Mouse (Mus musculus) intestine, embryonic 16.5 days (tissue): Measurements from ENCODE around the gene Atp2b1. TPM values are rescaled to one million over a fixed set of nuclear protein-coding genes. Genes with fewer than 3 reads are reported as not detected.

Source experiments
- ATAC-seq: fragments of 200-750 bp; cut with Nextera tagmentation; 2 replicates; pipeline ENCODE4 v1.8.0; 2017; ENCODE audit warnings: moderate TSS enrichment, moderate library complexity
- H3K27ac ChIP-seq: fragments of 300-500 bp; sonication (generic); 2 replicates; pipeline ENCODE4 v1.5.1; 2014; ENCODE audit warnings: mild to moderate bottlenecking, low read length
- H3K27me3 ChIP-seq: fragments of 300-500 bp; sonication (generic); replicated peaks from 2 replicates; pipeline ENCODE4 v1.6.1; 2014; ENCODE audit warnings: low read length, control low read depth, mixed read lengths; ENCODE audit not compliant: control insufficient read depth, insufficient read depth
- H3K36me3 ChIP-seq: fragments of 300-500 bp; sonication (generic); 2 replicates; pipeline ENCODE4 v1.6.1; 2014; ENCODE audit warnings: low read length, control low read depth; ENCODE audit not compliant: control insufficient read depth, insufficient read depth
- H3K4me1 ChIP-seq: fragments of 300-500 bp; sonication (generic); 2 replicates; pipeline ENCODE4 v1.6.1; 2014; ENCODE audit warnings: low read length, control low read depth, mixed read lengths; ENCODE audit not compliant: control insufficient read depth, insufficient read depth
- H3K4me2 ChIP-seq: fragments of 300-500 bp; sonication (generic); 2 replicates; pipeline ENCODE4 v1.6.1; 2014; ENCODE audit warnings: low read depth, low read length, control low read depth
- H3K4me3 ChIP-seq: fragments of 300-500 bp; sonication (generic); 2 replicates; pipeline ENCODE4 v1.5.1; 2014; ENCODE audit warnings: mild to moderate bottlenecking, low read length
- H3K9ac ChIP-seq: fragments of 300-500 bp; sonication (generic); 2 replicates; pipeline ENCODE4 v1.6.1; 2014; ENCODE audit warnings: low read depth, low read length
- H3K9me3 ChIP-seq: fragments of 300-500 bp; sonication (generic); 2 replicates; pipeline ENCODE4 v1.6.1; 2016; ENCODE audit warnings: low read length, control low read depth; ENCODE audit not compliant: control insufficient read depth
- WGBS: fragments of 180-500 bp; shearing (Covaris S2); extraction: QIAGEN DNeasy Blood & Tissue Kit; methylation state at CpG from one replicate; pipeline ENCODE4 v1.1.7; 2014; 5-methylcytosine and 5-hydroxymethylcytosine counted together
- polyA plus RNA-seq: library from polyadenylated mRNA; unstranded; fragments of >200 nt; fragmentation: Nextera tagmentation; extraction: Ambion mirVana; gene quantifications from 2 replicates; pipeline ENCODE4 v1.2.1, GENCODE M21; 2015

Gene Atp2b1
- polyA plus RNA-seq, 1 experiment from 2014 or later = 149 TPM

- H3K9me3 ChIP-seq = no peaks in the 10 kb centered on the region
- peak overlapping the region; percentile 62 for H3K4me2 ChIP-seq
- peaks cover 5% of the 10 kb centered on the region; the same call in 1 of the 2 replicates for H3K4me1 ChIP-seq
- no peaks in the 10 kb centered on the region for H3K36me3 ChIP-seq
- peak overlapping the region; percentile 93 for H3K27ac ChIP-seq
- peak overlapping the region; percentile 93 for H3K9ac ChIP-seq
- WGBS = 0% methylated on average over 19 of the region's 19 CpGs
- H3K27me3 ChIP-seq = no peaks in the 10 kb centered on the region
- no peak for ATAC-seq
- peak overlapping the region; percentile 97 for H3K4me3 ChIP-seq
Measured at GRCm38 (mm10) chr10:98913610-98913960, 621 bp upstream of the Atp2b1 start.

GRCm38 (mm10) chr10:98914810-98915241, 620 bp downstream of the Atp2b1 start:
- ATAC-seq = peak; percentile 86
- peak overlapping the region; percentile 99 for H3K27ac ChIP-seq
- H3K27me3 ChIP-seq = no peaks in the 10 kb centered on the region

GRCm38 (mm10) chr10:98915398-98915931, 1.3 kb downstream of the Atp2b1 start:
- peak; percentile 7 for ATAC-seq
- WGBS = 1% methylated on average over 47 of the region's 54 CpGs
- no peaks in the 10 kb centered on the region for H3K36me3 ChIP-seq
- peak overlapping the region; percentile 99 for H3K27ac ChIP-seq
- no peaks in the 10 kb centered on the region for H3K9me3 ChIP-seq
- peak overlapping the region; percentile 72 for H3K4me2 ChIP-seq
- H3K9ac ChIP-seq = peak overlapping the region; percentile 97
- no peaks in the 10 kb centered on the region for H3K27me3 ChIP-seq
- peak overlapping the region; percentile 97 for H3K4me3 ChIP-seq
- H3K4me1 ChIP-seq = peaks cover 8% of the 10 kb centered on the region

More at GRCm38 (mm10) chr10:98914810-98915241, 620 bp downstream of the Atp2b1 start:
- WGBS = 0% methylated on average over 14 of the region's 62 CpGs
- H3K36me3 ChIP-seq = no peaks in the 10 kb centered on the region
- H3K4me1 ChIP-seq = peaks cover 8% of the 10 kb centered on the region
- H3K4me2 ChIP-seq = peak overlapping the region; percentile 72
- H3K9me3 ChIP-seq = no peaks in the 10 kb centered on the region
- peak overlapping the region; percentile 97 for H3K9ac ChIP-seq
- peak overlapping the region; percentile 97 for H3K4me3 ChIP-seq

- no peak for ATAC-seq
- 7% methylated on average over 22 of the region's 22 CpGs for WGBS
- no peaks in the 10 kb centered on the region for H3K36me3 ChIP-seq
- peak overlapping the region; percentile 72 for H3K4me2 ChIP-seq
- H3K9me3 ChIP-seq = no peaks in the 10 kb centered on the region
- peak overlapping the region; percentile 97 for H3K9ac ChIP-seq
- H3K27ac ChIP-seq = no peak overlapping the region
- H3K4me3 ChIP-seq = peak overlapping the region; percentile 97
- H3K4me1 ChIP-seq = peaks cover 8% of the 10 kb centered on the region
- H3K27me3 ChIP-seq = no peaks in the 10 kb centered on the region
Measured at GRCm38 (mm10) chr10:98916011-98916780, 2.0 kb downstream of the Atp2b1 start.

- H3K36me3 ChIP-seq = no peaks in the 10 kb centered on the region
- H3K27me3 ChIP-seq = no peaks in the 10 kb centered on the region
- no peak overlapping the region for H3K27ac ChIP-seq
- H3K4me1 ChIP-seq = peaks cover 8% of the 10 kb centered on the region
- peak overlapping the region; percentile 97; the same call in 1 of the 2 replicates for H3K9ac ChIP-seq
- H3K9me3 ChIP-seq = no peaks in the 10 kb centered on the region
- WGBS = 60% methylated on average over 10 of the region's 10 CpGs
- ATAC-seq = no peak
- H3K4me3 ChIP-seq = peak overlapping the region; percentile 97
- H3K4me2 ChIP-seq = peak overlapping the region; percentile 72
Measured at GRCm38 (mm10) chr10:98916781-98917340, 2.7 kb downstream of the Atp2b1 start.

GRCm38 (mm10) chr10:98925081-98925480, 10.9 kb downstream of the Atp2b1 start:
- Histone ChIP-seq H3K4me3 (no peak overlapping the region), H3K36me3 (no peaks in the 10 kb centered on the region)
- 65% methylated on average over 4 of the region's 4 CpGs for WGBS

GRCm38 (mm10) chr10:98926991-98927390, 12.8 kb downstream of the Atp2b1 start:
- Histone ChIP-seq H3K4me2 (no peak overlapping the region), H3K27ac (no peak overlapping the region), H3K9ac (no peak overlapping the region), H3K4me3 (no peak overlapping the region), H3K4me1 (peaks cover 19% of the 10 kb centered on the region), H3K27me3 (no peaks in the 10 kb centered on the region), H3K9me3 (no peaks in the 10 kb centered on the region), H3K36me3 (no peaks in the 10 kb centered on the region)
- ATAC-seq = no peak

More at GRCm38 (mm10) chr10:98925081-98925480, 10.9 kb downstream of the Atp2b1 start:
- H3K4me1 ChIP-seq = peaks cover 15% of the 10 kb centered on the region
- H3K27ac ChIP-seq = no peak overlapping the region
- H3K9ac ChIP-seq = no peak overlapping the region
- ATAC-seq = peak; percentile 79
- no peak overlapping the region for H3K4me2 ChIP-seq
- H3K9me3 ChIP-seq = no peaks in the 10 kb centered on the region
- no peaks in the 10 kb centered on the region for H3K27me3 ChIP-seq

- H3K4me3 ChIP-seq = no peak overlapping the region
- H3K4me1 ChIP-seq = peaks cover 19% of the 10 kb centered on the region
- ATAC-seq = no peak
- H3K4me2 ChIP-seq = no peak overlapping the region
- H3K27me3 ChIP-seq = no peaks in the 10 kb centered on the region
- H3K27ac ChIP-seq = no peak overlapping the region
- no peak overlapping the region for H3K9ac ChIP-seq
- 48% methylated on average over 7 of the region's 7 CpGs for WGBS
- no peaks in the 10 kb centered on the region for H3K9me3 ChIP-seq
- H3K36me3 ChIP-seq = no peaks in the 10 kb centered on the region
Measured at GRCm38 (mm10) chr10:98929444-98929843, 15.2 kb downstream of the Atp2b1 start.

GRCm38 (mm10) chr10:98930143-98930542, 15.9 kb downstream of the Atp2b1 start:
- Histone ChIP-seq H3K36me3 (no peaks in the 10 kb centered on the region), H3K9ac (no peak overlapping the region), H3K4me1 (peaks cover 17% of the 10 kb centered on the region), H3K4me3 (no peak overlapping the region), H3K9me3 (no peaks in the 10 kb centered on the region), H3K4me2 (no peak overlapping the region), H3K27ac (no peak overlapping the region), H3K27me3 (no peaks in the 10 kb centered on the region)
- WGBS = 54% methylated on average over 11 of the region's 11 CpGs
- 0 out of 2 replicates have a peak, but pooled peaks have one; percentile 37 for ATAC-seq
